Mouse (Mus musculus): ENCODE data around the gene Prrc2a.
A peak's percentile ranks its signal among the peaks of the same experiment; 100 is the strongest.

The Prrc2a gene

DNA sequence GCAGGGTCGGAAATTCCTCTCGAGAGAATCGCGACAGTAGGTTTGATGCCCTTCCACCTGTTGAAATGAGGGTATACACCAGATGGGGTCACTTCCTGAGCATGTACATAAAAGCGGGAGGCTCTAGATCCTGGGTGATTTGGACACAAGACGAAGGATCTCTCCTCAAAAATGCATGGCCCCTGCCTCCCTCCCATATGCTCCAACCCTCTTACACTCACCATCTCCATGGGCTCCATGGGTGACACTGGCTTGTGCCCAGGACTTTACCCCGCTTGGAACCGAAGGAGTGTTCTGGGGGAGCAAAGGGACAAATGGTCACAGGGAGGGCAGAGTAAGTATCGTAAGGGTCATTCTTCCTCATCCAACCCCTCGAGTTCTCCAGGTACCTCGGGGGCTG is 3.3 kb downstream of the Prrc2a start:
- DNase-seq, result no peak

DNA sequence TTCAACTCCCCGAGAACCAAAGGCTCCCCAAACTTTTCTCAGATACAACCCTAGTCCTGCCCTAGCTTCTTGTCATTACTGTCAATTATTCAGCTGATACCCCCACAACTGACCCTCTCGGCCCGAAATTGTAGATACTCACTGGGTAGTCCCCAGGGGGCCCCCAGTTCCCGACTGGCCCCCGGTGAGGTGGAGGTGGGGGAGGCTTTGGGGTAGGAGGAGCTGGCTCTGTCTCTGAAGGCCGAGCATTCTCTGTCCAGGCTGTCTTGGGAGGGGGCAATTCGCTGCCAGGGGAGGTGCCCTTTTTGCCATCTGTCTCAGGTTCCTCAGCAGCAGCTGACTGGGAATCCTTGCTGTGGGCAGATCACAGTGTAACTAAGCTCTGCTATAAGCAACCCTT is 5.1 kb downstream of the Prrc2a start:
- no peak for DNase-seq

DNA sequence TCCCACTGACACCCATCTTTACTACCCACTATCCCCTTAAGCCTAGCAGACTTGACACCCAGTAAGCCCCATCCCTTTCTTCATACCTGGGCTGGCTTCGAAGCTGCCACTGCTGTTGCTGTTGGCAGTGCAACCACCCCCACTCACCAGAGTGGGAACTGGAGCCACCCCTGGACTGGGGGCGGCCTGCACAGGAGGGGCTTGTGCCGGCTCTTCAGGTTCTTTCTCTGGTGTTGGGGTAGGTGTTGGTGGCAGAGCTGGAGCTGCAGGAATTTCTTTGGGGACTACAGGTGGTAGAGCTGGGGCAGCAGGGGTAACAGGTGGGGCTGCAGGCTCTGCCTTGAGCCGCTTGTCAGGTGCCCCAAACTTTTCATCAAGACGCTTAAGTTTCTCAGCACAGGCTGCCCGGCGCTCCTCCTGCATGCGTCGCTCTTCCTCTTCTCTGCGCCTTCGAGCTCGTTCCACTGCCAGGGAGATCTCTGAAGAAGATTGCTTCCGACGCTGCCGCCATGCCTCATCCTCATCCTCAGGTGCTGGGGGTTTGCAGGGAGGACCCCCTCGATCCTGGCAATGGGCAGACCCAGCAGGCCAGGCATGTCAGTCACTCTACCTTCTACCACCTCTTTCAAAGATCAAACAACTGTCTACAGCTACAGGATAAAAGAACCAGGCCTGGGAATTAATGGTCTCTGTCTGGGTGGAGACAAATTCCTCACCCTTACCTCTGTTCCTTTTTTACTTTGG is 5.7 kb downstream of the Prrc2a start:
- no peak for DNase-seq

DNA sequence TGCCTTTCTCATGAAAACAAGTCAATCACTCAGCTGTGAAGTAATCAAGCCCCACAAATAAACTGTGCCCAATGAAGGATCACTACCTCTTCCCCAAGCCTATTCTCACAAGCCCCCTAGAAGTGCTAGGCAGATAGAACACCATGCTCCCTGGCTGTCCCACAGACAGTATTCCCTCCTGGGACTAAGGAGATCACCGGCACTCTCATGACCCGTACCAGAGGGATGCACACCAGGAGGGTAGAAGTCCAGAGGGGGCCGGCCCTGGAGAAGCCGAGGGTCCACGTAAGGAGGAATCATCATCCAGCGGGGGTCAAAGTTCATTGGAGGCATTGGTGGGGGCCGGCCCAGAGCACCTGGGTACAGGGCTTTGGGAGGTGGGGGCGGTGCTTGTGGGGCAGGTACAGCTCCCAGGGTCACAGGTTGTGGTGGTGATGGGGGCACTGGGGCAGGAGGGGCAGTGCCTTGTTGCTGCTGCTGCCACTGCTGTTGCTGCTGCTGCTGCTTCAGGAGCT is 7.0 kb downstream of the Prrc2a start:
- DNase-seq, result no peak

DNA sequence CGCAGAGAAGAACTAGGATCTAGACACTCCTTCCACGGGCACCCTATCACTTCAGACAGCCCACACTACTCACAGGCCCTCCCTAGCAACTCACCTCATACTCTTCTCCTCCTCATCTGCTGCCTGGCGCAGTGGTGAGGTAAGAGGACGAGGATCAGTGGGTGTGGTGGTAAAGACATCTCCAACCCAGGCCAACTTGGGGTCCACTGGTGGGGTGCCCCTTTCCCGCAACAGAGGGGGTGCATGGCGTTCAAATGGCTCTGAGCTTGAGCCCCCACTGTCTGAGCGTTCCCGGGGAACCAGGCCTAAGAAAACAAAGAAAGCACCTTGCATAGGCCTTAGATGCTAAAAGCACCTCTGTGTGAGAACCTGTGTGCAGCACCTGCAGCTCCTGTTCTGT is 7.4 kb downstream of the Prrc2a start:
- DNase-seq, result no peak

DNA sequence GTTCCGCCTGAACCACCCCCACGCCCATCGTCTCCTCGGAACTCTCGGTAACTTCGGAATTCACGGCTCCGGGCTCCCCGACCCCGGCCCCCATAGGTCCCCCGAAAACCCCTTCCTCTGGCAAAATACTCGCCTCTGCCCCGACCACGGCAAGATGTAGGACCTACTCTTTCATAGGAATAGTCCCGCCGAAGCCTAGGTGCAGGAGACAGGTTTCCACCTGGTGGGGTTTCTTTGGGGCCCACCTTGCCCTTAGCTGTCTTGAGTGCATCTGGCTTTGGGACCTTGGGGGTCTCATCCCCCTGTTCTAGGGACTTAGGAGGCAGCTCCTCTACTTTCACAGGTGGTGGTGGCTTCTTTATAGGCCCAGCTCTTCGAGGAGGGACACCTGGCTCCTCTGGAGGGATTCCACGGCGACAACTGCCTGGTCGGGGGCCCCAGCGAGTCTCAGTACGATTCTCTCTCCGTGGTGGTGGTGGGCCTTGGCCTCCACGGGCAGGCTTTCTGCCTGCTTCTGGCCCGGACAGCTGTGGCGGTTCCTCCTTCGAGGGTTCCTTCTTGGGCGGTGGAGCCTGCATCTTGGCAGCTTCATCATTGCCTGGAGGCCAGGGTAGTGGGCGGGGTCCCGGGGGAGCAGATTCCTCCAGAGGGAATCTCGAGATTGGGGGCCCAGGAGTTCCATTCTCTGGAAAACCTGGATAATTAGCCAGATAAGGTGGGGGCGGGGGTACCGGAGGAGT is 8.1 kb downstream of the Prrc2a start:
- no peak for DNase-seq

DNA sequence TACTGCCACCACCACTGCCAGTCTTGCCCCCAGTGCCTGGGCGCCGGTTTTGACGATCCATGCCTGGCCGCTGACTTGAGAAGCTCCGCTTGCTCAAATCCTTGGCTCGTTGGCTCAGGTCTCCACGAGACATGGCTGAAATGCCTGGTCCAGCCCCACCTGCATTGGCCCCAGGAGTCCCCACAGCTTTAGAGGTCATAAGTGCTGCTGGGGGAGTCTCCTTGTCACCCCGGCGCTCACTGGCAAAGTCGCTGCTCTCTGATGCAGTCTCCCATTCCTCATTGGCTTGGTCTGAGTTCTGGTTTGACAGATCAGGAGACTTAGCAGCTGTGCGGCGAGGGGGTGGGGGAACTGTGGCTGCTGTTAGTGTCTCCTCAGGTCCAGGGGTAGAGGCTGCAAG is 9.2 kb downstream of the Prrc2a start:
- DNase-seq, result no peak

DNA sequence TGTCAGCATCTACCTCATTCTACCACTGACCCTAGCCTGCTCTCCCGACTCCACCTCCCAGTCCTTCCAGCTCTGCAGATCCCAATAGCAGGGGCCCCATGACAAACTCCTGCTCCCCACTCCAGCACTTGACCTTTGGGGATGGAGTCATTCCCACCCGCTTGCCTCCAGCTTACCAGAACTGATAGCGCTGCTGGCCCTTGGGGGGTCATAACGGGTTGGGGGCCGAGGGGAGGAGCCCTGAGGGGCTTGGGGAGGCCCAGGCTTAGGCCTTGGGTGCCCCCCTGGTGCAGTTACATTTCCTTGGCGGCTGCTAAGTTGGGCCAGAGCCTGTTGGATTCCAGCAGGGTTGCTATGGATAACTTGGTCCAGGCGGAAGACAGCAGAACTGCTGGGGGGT is 10.1 kb downstream of the Prrc2a start:
- DNase-seq, result no peak

DNA sequence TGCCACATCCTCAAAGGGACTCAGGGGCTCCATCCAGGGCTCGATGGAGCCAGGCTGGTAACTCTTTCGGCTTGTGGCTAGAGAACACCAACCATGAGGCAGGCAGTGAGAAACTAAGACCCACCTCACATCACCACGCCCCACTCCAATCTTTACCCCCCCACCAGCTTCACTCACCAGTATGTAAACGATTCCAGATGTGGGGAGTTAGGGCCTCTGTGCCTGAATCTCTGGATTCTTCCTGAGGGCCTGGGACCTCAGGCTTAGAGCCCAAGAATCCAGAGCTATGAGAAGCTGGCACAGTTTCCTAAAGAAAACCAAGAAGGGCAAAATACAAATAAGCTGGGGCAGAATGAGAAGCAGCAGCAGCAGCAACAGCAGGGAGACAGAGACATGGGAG is 10.8 kb downstream of the Prrc2a start:
- DNase-seq, result no peak

DNA sequence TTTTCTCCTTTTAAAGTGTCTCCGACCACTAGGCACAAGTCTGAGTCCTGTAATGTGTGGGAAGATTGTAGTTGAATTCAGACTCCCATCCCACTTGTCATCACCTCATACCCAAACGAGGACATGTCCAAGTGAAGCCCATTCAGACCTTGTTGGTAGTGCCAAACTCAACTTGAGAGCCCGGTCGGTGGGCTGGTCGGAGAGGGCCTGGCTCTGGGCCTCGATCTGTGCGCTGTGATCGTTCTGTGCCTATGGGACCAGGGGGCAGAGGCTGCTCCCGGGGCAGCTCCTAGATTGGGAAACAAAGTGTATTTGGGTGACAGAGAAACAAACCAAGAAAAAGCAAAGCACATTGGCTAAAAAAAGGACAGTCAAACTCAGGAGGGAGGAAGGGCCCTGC is 11.6 kb downstream of the Prrc2a start:
- DNase-seq, result no peak

DNA sequence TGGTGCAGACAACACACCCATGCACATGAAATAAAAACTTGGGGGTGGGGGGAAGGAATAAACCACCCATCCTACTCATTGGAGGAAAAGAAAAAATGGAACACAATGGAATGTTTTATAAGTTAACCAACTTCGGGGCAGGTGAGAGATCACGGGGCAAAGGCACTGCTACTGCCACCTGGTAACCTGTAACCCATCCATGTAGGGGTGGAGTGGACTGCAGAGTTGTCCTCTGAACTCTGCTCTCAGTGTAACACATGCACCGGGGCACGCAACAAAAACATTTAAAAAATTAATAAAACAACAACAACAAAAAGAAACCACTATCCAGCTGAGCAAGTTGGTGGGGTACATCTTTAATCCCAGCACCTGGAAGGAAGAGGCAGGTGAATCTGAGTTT is 12.6 kb downstream of the Prrc2a start:
- DNase-seq, result no peak

DNA sequence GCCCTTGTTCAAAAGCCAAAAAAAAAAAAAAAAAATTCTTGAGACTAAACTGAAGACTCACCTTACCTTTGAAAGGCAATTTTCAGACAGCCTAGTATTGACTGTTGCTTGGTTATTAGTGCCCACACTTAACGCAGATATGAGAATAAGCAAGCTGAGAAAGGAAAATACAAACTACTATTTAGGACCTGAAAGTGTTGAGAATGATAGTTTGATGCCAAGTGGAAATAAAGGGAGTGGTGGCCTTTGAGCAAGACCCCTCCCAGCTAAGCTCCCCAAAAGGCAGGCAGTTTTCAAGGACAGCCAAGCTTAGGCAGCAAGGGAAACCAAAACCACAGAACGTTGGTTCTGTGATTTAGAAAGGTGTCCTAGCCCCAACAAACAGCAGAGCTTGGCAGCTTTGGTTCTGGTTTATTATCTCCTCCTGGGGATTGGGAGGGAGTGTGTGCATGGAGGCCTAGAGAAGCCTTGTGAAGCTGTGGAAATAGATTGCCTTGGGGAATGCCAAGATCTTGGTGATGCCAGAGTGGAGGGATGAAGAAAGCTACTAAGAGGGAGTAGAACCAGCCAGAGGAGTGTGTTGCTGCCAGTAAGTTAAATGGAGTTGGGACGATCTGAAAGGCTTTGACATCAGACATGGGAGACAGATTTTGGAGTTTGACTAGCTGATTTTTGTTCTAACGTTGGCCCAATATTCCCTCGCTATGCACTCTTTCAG is 16.6 kb downstream of the Prrc2a start:
- no peak for DNase-seq

DNA sequence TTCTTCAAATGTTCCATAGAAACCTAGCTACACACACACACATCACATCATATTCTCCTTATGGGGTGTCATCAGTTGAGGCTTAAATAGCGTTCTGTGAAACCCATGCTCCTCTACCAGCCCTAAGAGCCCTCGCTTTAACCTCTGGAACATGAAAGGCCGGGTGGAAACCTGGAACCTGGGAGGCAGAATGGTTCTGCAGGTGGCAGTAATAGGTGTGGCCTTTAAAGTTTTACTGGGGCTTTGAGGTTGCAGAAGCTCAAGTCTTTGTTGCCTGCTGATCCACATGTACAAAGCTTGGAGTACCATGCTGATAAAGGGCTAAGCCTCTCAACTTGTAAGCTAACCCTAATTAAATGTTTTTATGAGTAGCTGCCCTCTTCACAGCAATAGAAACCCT is 17.3 kb downstream of the Prrc2a start:
- no peak for DNase-seq

DNA sequence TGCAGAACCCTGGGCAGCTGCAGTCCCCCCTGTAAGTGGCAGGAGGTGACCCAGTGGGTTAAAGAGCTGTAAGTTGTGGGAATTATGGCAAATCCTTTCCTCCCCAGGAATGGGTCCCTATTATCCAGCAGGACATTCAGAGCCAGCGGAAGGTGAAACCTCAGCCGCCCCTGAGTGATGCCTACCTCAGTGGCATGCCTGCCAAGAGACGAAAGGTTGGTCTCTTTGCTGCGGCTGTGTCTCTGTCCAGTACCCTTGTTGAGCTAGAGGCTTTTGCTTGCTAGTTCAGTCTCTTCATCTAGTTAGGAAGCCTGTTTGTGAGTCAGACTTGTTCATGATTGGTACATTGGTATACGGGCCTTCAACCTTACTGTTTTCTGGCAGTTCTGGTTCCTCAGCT is 18.6 kb downstream of the Prrc2a start:
- DNase-seq, result no peak

DNA sequence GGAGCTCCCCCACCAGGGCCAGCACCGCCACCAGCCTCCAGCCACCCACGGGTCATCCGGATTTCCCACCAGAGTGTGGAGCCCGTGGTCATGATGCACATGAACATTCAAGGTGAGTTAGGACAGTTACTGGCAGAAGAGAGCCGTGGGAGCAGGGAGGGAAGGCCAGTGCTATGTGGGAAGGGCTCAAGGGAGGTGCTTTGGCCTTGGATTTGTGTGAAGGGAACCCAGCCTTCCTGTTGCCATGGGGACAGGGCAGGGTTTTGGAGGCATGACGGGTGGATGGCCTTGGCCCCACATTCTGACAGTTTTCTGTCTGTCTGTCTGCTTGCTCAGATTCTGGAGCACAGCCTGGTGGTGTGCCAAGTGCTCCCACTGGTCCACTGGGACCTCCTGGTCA is 22.7 kb downstream of the Prrc2a start:
- no peak for DNase-seq

DNA sequence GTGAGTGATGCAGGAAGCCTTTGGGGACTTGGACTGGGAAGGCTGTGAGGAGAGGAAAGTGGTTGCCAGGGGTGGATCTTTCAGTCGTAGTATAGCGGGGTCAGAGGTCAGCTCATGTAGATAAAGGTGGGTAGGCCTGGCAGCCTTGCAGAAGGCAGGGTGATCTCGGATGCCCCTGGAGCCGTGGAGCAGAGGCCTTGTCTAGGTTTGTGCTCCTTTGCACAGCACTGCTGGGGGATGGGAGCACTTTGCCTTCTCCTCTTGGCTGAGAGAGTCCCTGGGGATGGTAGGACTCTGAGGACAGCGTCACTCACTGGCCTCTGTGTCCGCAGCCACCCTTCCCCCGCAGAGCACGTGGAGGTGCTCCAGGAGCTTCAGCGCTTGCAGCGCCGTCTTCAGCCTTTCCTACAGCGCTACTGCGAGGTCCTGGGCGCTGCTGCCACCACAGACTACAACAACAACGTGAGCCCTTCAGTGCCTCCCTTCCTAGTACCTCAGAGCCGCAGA is 24.2 kb downstream of the Prrc2a start:
- no peak for DNase-seq

DNA sequence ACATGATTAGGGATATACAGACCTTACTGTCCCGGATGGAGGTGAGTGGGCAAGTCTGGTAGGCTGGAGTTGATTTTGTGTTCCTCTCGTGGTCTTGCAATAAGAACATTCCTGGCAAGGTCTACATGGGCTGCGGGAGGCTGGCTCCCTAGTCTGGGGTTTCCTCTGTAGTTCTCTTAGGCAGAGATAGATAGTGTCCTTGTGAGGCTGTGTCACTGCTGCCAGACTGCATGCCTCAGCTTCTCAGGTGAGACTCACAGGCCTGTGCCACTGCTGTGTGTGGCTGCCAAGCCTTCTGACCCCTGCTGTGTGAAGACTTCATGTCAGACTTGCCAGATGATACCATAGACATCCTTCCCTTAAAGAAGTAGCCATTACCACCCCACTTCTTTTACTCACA is 25.4 kb downstream of the Prrc2a start:
- DNase-seq, result no peak

DNA sequence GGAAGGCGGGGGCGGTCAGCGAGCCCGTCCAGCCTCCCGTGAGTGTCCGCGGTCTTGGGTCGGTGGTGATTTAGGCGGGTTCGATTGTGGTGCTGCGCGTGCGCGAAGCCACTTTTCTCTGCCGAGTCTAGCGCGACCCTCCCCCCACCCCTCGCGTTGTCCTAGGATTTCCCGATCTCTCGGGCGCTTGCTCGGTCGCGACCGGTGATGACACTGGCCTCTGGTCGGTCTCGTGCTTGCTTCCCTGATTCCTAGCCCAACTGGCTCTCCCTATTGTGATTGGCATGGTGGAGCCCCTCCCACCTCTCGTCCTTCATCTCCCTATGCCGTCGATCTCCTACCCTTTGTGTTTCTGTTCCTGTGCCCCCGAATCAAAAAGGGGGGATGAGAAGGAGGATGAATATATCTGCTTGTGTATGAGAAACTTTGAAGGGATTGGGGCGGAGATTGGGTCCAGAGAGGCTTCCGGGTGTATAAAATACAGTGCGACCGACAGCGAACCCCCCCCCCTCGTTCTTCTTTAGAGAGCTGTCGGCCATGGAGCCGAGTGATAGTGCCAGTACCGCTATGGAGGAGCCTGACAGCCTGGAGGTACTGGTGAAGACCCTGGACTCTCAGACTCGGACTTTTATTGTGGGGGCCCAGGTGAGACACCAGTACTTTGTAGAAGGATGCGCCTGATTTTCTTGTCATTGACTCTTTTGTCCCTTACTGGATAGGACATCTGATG is 28.9 kb downstream of the Prrc2a start:
- no peak for DNase-seq

DNA sequence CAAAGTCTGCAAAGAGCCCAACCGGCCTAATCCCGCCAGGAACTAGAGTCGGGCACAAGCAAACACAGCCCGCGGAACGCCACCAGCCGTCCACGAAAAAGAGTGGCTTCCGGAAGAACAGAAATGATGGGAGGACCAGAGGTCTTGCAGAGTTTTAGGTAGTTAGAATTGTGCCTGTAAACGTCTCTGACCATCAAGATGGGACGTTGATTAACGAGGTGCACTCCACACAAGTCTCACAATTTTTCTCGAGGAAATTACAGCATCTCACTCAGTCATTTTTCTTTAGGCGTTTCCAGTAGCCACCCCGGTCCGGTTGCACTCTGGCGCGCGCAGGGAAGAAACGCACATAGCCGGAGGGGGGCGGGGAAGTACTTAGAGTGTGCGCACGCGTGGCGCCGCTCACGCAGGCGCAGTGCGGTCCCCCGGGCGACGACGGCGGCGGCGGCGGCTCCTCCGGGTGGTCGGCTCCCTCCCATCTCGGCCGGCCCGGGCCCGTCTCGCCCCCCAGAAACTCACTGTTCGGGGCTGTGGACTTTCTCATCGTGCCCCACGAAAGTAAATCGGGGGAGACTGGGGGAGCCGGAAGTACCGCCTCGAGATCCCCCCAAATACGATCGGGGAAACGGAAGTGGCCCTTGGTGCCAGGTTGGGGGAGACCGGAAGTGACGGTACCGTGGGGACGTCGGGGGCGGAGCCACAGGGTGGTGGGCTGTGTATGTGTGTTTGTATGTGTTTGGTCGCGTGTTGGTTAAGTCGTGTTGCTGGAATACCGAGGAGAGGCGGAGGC is 29.7 kb downstream of the Prrc2a start, which contains the start of gene Bag6:
Bag6 (plus strand) TSS at position 378 of the 790 bp plus-strand sequence.
- peak; percentile 97 for DNase-seq

DNA sequence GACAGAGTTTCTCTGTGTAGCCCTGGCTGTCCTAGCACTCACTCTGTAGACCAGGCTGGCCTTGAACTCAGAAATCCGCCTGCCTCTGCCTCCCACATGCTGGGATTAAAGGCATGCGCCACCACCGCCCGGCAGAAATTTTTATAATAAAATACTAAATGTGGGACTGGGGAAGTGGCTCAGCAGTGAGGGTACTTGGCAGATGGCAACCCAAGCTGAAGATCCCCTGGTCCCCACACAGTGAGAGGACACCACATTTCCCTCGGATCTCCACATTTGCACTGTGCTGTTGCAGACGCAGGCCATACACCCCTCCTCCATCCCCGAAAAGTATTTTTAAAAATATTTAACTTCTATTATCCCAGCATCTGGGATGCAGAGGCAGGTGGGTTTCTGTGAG is 31.2 kb downstream of the Prrc2a start:
- DNase-seq, result no peak

DNA sequence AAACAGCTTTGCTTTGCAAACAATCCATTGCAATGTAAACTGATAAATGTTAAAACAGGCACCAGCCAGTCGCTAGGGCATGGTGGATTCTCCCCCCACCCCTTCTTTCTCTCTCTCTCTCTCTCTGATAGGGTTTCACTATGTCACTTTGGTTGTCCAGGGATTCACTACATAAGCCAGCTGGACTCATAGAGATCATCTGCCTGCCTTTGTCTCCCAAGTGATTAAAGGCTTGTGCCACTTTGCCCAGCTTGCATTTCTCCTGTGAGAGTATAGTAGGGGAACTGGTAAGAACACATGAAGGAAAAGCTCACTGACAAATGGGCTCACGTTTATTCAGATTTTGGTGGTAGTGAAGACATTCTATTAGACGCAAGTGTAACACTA is 32.5 kb downstream of the Prrc2a start:
- peak; percentile 63 for DNase-seq
